Mouse (Mus musculus): ENCODE data around the gene Elac2. TPM values are rescaled to one million over a fixed set of nuclear protein-coding genes. Genes with fewer than 3 reads are reported as not detected.

Elac2 gene
- polyA plus RNA-seq, 1 experiment: 34.5 TPM

DNA sequence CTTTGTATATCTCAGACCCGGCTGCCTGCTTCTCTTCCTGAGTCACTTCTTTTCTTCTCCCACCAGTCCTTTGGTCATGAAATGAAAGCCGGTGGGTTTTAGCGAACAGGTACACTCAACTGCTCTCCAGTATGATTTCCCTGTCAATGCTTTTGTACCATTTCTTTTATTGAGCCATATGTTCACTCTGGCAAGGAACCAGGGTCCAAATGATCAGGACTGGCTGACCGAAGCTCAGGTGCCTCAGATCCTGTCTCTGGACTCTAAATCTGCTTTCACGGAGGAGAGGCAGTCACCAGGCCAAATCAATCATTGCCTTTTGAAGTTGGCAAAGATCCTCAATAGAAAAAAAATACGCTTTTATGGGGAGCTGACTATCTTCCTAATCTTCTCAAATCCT, 61.7 kb downstream of the Elac2 start:
- Histone ChIP-seq H3K27ac (ENCODE audit: insufficient read depth, low read length) (no peak overlapping the region), H3K4me3 (ENCODE audit: insufficient read depth, low read length) (no peak overlapping the region), H3K4me1 (ENCODE audit: control insufficient read depth, insufficient read depth, low read length) (no peaks in the 10 kb centered on the region)
- TF ChIP-seq CTCF (IDR thresholded peaks at IDR 0.05; ENCODE audit: extremely low read depth, insufficient read depth, low read length) (no peak), POLR2A (IDR thresholded peaks at IDR 0.05; ENCODE audit: extremely low read depth, insufficient read depth, low read length) (no peak)

- H3K27ac ChIP-seq (ENCODE audit: insufficient read depth, low read length): no peak overlapping the region
- no peak for TF ChIP-seq POLR2A (IDR thresholded peaks at IDR 0.05; ENCODE audit: extremely low read depth, insufficient read depth, low read length)
- TF ChIP-seq CTCF (IDR thresholded peaks at IDR 0.05; ENCODE audit: extremely low read depth, insufficient read depth, low read length): no peak
- no peak overlapping the region for H3K4me3 ChIP-seq (ENCODE audit: insufficient read depth, low read length)
- no peaks in the 10 kb centered on the region; the same call in 1 of the 2 replicates for H3K4me1 ChIP-seq (ENCODE audit: control insufficient read depth, insufficient read depth, low read length)
Measured at GRCm38 (mm10) chr11:65049090-65049489, 70.3 kb downstream of the Elac2 start.

- Histone ChIP-seq H3K27ac (ENCODE audit: insufficient read depth, low read length) (no peak overlapping the region), H3K4me1 (ENCODE audit: control insufficient read depth, insufficient read depth, low read length) (no peaks in the 10 kb centered on the region; the same call in 1 of the 2 replicates), H3K4me3 (ENCODE audit: insufficient read depth, low read length) (no peak overlapping the region)
- TF ChIP-seq POLR2A (IDR thresholded peaks at IDR 0.05; ENCODE audit: extremely low read depth, insufficient read depth, low read length): no peak
- TF ChIP-seq CTCF (IDR thresholded peaks at IDR 0.05; ENCODE audit: extremely low read depth, insufficient read depth, low read length): no peak
Measured at GRCm38 (mm10) chr11:65050819-65051218, 72.0 kb downstream of the Elac2 start.

Other genes starting within 250 kb of the Elac2 start
- 0.90 and 1.0 TPM in 2 replicates for gene 1700086D15Rik, start 180.9 kb downstream of the Elac2 start, polyA plus RNA-seq (2012; rRNA removed)
- 60.5 and 61.1 TPM in 2 replicates for gene Arhgap44, start 183.9 kb downstream of the Elac2 start, polyA plus RNA-seq (2012; rRNA removed)

All from cortical plate, adult 2 months (tissue).